Mouse (Mus musculus): Measurements from ENCODE around the gene Sfxn3.

Sfxn3 gene

GRCm38 (mm10) chr19:45075323-45076035 is 28.2 kb downstream of the Sfxn3 start:
- DNase-seq (ENCODE audit: low spot score in 2 of 2), result peak; percentile 28 to 45

GRCm38 (mm10) chr19:45076036-45076575 is 28.8 kb downstream of the Sfxn3 start:
- DNase-seq (ENCODE audit: low spot score in 2 of 2), result no peak

- peak; percentile 50 to 77 for DNase-seq (ENCODE audit: low spot score in 2 of 2)
These were observed 29.5 kb downstream of the Sfxn3 start for GRCm38 (mm10) chr19:45076586-45077510.

- no peak for DNase-seq (ENCODE audit: low spot score in 2 of 2)
These were observed 30.7 kb downstream of the Sfxn3 start for GRCm38 (mm10) chr19:45077742-45078645.

- DNase-seq (ENCODE audit: low spot score in 2 of 2), result no peak
These were observed 31.9 kb downstream of the Sfxn3 start for GRCm38 (mm10) chr19:45078971-45079764.

GRCm38 (mm10) chr19:45079769-45080515 is 32.6 kb downstream of the Sfxn3 start:
- peak in 1 of 2 experiments; percentile 65 for DNase-seq (ENCODE audit: low spot score in 2 of 2)

GRCm38 (mm10) chr19:45080711-45081110 is 33.4 kb downstream of the Sfxn3 start:
- DNase-seq (ENCODE audit: low spot score in 2 of 2), result no peak

GRCm38 (mm10) chr19:45081279-45081678 is 34.0 kb downstream of the Sfxn3 start:
- peak; percentile 75 to 82 for DNase-seq (ENCODE audit: low spot score in 2 of 2)

- peak in 1 of 2 experiments; percentile 73 for DNase-seq (ENCODE audit: low spot score in 2 of 2)
These were observed 34.7 kb downstream of the Sfxn3 start for GRCm38 (mm10) chr19:45081841-45082550.

- peak in 1 of 2 experiments; percentile 72 for DNase-seq (ENCODE audit: low spot score in 2 of 2)
These were observed 50.6 kb downstream of the Sfxn3 start for GRCm38 (mm10) chr19:45097868-45098267.

- DNase-seq (ENCODE audit: low spot score in 2 of 2), result no peak
These were observed 53.4 kb downstream of the Sfxn3 start for GRCm38 (mm10) chr19:45100486-45101270.

- DNase-seq (ENCODE audit: low spot score in 2 of 2), result no peak
These were observed 58.3 kb downstream of the Sfxn3 start for GRCm38 (mm10) chr19:45105591-45105990.
